Mouse (Mus musculus): Measurements from ENCODE around the gene Mertk.
"Not testable (repeated sequence)": the region's sequence is repeated elsewhere in the genome, so short reads cannot be mapped to it uniquely, and the experiment has no call there.

The Mertk gene

DNA sequence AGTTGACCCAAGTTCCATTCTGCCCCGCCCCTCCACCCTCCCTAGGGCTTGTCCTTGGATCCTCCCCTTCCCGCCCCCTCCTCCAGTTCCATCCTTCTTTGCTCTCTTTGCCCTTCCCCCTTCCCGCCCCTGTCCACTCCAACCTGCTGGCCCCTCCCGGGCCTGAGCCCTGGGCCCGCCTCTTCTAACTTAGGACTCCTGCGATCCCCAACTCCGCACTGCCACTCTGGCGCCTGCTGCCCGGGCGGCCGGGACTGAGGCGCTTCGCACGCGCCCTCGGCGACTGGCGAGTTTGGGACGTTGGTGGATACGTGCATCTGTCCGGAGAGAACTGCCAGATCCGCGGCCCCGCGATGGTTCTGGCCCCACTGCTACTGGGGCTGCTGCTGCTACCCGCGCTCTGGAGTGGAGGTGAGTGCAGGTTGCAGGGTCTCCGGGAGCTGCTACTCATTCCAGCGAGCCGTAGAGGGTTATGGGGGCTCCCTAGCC, at the start of gene Mertk:
Gene Mertk (plus strand): TSS at position 264 of the 489 bp plus-strand sequence.
- no peak for DNase-seq (ENCODE audit: low spot score in 2 of 2)

DNA sequence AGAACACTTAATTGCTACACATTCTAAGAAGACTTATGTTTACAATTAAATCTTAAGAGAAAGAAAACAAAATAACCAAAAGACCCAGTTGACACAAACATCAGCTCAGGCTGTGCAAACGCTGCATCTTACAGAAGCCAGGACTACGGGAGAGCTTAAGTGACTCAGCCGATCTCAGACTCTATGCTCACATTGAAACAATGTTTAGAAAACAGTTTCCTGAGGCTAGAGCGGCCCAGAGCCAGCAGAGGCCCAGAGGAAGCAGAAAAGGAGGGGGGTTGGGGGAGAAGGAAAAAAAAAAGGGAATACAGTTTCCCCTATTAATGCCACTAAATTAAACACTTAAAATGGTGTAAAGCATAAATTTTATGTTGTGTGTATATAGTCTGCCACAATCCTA, 18.1 kb upstream of the Mertk start:
- DNase-seq (ENCODE audit: low spot score in 2 of 2): no peak

DNA sequence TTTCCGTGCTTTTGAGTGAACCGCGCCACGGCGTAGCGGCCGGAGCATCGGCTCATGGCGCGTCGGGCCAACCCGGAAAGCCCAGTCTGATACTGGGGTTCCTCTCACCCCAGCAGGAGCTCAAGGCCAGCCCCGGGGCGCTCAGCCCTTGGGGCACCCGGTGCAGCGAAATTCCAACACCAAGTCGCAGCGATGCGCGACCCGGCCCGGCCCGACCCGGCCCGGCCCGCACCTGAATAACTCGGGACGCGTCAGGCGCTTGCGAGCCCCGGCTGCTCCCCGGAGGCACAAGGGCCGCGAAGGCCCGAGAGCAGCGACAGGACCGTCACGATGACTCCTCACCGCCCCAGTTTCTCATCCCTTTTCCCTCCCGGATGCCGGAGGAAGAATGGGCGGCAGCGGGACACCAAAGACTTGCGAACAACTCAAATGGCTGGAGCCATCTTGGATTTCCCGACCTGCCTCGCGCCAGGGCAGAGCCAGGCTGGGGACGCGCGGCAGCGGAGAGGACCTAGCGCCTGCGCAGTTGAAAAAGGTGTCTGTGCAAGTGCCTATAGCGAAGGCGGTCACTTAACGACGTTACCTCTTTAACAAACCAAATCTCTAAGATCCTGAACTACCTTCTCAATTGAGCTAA, 11.7 kb upstream of the Mertk start, which contains the start of gene Anapc1:
Gene Anapc1 (minus strand): TSS at position 471 of the 637 bp plus-strand sequence.
- peak; percentile 81 to 88 for DNase-seq (ENCODE audit: low spot score in 2 of 2)

DNA sequence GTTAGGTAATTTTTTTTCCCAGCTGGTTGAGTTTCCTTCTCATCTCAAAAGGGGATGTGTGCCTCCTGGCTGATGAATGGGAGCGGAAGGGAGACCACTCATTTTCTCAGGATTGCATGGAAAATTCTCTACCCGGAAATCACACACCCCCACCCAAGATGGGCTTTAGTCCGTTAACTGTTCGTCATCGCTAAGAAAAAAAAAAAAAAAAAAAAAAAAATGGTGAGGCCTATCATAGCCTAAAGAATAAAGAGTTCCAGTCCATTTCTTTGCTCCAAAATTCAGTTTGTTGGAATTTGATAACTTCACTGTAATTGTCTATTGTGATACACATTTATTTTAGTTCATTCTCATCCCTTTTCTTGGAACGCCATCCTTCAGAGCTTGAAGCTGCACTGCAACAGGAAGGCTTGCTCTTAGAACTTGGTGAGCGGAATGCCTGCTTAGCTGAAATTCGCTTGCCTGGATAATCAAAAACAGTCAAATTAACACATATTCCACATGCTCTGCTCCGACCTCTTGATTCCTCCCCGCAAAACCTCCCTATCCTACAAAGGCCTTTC, 11.1 kb upstream of the Mertk start:
- no peak for DNase-seq (ENCODE audit: low spot score in 2 of 2)

DNA sequence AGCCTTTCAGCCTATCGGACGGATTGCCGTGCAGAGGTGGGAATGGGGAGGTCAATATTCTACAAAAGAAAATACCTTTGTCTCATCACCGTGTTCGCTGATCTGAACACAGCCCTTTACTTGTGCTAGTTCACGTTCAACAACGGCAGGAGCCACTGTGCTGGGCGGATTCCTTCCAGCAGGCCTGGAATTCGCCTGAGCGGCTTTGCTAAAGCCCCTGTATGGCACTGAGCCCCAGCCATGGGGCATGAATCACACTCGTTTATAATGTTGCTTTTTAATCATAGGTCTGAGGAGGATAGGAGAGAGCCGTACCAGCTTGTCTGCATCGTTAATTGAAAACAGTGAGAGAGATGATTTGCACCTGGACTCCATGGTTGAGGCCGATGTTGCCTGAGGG, 6.4 kb upstream of the Mertk start:
- no peak for DNase-seq (ENCODE audit: low spot score in 2 of 2)

DNA sequence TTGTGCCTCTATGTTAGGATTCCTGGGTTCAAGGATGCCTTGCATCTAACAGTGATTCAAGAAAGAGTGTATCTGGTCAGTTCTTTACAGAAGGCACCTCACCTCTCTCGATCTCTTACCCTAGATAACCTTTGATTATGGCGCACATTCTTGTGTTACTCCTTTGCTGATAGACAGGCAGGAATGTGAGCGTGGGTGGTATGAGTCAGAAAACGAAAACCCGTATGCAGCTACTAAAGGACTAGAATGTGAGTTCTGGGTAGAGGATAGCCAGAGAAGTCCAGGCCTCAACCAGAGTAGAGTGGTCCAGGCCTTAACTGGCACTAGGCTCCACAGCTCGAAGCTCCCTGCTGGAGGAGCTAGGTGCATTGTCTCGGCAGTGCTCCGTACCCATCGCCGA, 6.0 kb upstream of the Mertk start:
- no peak for DNase-seq (ENCODE audit: low spot score in 2 of 2)

DNA sequence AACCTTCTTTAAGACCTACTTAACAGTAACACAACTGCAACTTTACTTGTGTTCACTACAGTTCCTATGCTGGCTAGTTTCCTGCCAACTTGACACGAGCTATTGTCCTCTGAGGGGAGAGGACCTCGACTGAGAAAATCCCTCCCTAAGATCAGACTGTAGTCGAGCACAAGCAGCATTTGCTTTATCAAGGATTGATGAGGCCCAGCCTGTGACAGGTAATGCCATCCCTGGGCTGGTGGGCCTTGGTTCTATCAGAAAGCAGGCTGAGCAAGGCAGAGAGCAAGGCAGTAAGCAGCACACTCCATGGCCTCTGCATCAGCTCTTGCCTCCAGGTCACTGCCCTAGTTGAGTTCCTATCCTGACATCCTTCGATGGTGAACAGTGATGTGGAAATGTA, 5.5 kb upstream of the Mertk start:
- DNase-seq (ENCODE audit: low spot score in 2 of 2): no peak

DNA sequence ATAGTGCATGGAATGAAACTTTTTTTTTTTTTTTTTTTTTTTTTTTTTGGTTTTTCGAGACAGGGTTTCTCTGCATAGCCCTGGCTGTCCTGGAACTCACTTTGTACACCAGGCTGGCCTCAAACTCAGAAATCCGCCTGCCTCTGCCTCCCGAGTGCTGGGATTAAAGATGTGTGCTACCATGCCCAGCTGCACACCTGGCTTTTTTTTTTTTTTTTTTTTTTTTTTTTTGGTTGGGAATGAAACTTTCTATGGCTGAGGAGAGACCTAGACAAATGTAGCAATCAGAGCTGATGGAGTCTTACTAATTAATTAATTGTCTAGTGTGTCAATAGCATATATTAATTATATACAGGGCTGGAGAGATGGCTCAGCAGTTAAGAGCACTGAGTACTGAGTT, 4.9 kb upstream of the Mertk start:
- not testable (repeated sequence) for DNase-seq (ENCODE audit: low spot score in 2 of 2)

DNA sequence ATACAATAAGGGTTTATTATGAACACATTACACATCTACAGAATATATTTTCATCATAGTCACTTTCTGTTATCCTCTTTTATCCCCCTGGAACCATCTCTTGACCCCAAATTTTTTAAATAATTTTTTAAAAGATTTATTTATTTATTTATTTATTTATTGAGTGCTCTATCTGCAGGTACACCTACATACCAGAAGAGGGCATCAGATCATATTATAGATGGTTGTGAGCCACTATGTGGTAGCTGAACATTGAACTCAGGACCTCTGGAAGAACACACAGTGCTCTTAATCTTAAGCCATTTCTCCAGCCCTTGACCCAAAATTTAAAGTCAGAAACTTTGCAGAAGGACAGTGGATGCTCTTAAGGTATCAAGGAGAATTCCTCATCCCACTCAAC, 4.2 kb upstream of the Mertk start:
- DNase-seq (ENCODE audit: low spot score in 2 of 2): no peak

DNA sequence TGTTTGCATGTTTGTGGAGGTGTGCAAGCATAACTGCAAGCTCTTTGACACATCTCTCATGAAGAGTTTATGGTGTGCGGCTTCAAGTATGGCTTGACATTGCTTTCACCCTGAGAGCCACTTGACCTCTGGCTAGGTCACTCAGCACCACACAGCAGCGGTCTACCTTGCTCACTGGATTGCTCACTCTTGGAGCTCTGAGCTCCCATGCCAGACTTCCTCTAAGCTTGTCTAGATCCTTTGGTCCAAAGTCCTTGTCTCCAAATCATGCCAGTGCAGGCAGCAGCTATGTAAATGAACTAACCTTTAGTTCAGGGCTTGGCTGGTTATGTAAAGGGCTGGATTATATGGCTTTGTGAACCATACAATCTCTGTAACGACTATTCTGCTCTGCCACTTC, 2.3 kb upstream of the Mertk start:
- DNase-seq (ENCODE audit: low spot score in 2 of 2): no peak

DNA sequence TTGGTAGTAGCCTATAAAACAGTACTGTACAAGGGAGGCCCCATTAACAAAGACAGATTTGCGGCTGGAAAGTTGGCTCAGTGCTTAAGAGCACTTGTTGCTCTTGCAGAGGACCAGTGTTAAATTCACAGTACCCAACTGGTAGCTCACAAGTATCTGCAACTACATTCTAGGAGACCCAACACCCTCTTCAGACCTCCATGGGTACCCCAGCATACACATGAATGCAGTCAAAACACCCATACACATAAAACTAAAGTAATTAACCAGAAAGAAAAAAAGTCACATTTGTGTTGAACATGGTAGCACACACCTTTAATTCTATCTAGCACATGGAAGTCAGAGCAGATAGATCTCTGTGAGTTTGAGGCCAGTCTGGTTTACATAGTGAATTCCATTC, 1.7 kb upstream of the Mertk start:
- no peak for DNase-seq (ENCODE audit: low spot score in 2 of 2)

DNA sequence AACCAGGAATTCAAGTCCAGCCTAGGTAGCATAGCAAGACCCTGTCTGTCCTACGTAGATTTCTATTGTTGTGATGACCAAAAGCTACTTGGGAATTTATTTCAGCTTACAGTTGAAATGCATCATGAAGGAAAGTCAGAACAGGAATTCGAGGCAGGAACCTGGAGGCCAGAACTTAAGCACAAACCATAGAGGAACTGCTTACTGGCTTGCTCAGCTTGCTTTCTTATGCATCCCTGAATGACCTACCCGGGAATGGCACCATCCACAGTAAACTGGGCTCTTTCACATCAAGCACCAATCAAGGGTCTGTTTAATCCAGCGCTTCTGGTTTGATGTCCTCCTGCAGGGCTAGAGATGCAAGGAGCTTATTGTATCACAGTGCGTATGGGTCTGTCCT, 1.2 kb upstream of the Mertk start:
- DNase-seq (ENCODE audit: low spot score in 2 of 2): no peak

DNA sequence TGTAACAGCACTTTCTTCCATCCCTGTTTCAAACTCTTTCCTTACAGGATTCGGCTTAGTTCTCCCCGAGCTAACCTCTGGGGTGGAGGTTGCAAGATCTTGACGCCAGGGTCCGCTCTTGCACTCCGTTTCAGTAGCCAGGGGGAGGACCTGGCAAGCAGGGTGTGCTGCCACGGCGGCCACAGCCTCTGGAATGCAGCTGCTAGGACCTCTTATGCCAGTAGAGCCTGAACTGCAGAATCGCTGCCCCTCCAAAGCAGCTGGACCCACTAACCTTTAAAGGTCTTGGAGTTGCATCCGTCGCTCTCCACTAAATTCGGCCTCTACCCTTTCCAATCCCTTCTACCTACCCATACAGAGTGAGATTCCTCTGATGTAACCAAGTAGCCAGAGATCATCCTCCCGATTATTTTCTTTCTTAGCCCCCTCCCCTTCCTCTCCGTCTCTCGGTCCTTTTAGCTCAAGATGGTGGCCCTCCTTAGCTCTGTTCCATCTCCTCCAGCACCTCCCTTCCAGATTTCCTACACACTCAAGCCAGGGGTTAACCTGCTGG, 540 bp upstream of the Mertk start:
- peak; percentile 7 to 33 for DNase-seq (ENCODE audit: low spot score in 2 of 2)

DNA sequence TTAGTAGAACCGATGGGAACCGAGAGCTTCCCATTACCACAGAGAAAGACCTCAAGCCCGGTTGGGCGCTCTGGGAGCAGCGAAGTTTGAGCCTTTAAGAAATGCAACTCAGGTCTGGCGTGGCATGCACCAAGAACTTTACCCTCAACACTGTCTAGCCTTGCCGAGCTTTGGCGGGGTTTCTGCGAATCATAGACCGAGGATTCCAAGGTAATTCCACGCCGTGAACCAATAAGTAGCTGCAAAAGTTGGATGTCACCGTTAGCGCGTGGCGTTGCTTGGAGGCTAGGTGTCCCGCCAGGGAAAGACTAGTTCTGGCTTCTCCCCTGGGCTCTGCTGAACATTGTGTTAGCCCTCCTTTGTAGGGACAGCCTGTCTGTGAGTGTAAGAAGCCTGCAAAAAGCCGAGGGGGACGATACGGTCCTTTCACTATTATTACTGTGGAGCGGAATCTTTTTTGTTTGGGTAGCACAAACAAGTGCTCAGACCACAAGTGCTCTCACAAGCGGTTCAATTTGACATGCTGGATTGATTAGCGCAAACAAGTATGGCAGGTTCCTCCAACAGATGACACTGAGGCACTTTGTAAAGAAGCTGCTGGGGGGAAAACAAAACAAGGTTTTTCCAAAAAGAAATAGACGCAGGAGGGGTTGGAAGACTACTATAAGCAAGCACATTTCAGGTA, 587 bp downstream of the Mertk start:
- DNase-seq (ENCODE audit: low spot score in 2 of 2): no peak

DNA sequence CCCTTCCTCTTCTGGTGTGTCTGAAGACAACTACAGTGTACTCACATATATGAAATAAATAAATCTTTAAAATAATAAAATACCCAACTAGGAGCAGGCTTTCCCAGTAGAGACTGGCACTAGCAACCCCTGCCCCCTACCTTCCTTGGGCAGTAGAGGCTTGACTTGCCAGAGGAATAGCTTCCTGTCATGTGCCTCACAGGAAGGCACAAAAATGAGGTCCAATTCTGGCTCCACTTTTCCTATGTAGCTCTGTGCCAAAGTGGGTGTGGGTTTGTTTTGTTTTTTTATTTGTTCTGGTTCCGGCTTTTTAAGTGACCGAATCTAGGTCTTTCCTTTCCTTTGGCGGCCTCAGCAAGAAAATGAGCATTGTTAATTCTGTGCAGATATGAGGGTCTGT, 5.7 kb downstream of the Mertk start:
- no peak for DNase-seq (ENCODE audit: low spot score in 2 of 2)

DNA sequence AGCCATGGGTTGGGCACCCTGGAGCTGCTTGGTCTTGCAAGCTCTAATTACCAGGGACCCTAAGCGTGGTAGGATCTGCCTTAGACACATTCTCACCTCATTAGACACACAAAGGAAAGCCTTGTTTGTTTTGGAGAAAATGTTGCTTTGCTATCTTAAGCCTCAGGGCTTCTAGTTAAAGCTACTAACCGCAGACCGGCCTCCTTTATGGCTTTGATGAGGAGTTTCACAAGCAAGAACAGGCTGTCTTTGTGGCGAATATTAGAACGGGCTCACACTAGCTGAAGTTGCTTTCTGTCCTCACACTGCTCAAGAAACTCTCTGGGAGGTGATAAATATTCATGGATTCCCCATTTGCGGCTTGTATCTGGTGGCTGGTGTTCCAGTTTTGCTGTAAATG, 10.5 kb downstream of the Mertk start:
- no peak for DNase-seq (ENCODE audit: low spot score in 2 of 2)

DNA sequence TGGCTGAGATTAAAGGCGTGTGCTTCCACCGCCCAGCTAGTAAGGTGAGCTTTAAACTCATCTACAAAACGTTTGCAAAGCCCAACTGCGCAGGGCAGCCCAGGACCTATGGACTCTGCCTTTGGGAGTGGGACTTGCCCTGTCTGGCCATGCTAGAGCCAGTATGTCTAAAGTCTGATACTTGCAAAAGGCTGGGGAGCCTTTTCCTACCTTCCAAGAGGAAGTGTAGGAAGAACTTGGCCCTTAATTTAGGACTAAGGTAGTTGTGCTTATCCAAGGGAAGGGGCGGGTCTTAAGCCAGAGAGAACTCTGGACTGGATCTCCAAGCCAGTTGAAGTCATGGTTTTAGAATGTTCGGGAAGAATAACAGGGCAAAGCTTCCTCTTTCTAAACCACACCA, 11.9 kb downstream of the Mertk start:
- DNase-seq (ENCODE audit: low spot score in 2 of 2): no peak

DNA sequence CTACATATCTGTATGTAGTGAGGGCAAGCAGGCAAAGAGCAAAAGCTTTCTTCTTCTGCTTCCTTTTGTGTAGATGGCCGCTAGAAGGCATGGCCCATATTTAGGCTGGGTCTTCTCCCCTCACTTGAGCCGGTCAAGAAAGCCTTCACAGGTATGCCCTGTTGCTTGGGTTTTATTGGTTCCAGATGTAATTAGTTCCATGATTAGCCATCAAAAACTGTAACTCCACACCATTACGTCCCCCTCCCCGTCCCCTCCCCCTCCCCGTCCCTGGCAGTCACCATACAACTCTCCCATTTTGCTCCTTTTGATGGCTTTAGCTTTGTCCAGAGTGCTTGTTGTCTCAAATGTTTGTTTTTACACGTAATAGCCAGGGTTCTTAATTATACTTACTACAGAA, 14.2 kb downstream of the Mertk start:
- DNase-seq (ENCODE audit: low spot score in 2 of 2): no peak

DNA sequence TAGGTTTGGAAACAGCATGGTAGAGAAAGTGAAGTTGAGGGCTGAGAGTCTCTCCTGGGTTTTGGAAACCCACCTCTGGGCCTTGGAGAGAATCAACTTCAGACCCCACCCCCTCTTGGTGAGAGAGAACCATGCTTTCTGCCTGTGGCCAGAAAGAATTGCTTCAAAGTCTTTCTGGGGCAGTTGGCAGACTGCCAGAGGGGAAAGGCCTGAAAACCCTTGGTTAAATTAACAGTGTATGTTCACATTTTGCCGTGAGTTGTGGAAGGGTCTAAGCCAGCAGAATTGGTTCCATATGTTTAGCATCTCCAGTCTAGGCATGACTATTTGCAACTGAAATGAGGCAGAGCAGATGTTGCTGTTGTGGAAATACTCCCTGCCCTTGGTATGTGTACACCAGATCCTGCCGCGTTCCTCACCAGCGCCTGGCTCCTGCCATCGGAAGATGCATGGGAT, 14.8 kb downstream of the Mertk start:
- no peak for DNase-seq (ENCODE audit: low spot score in 2 of 2)

DNA sequence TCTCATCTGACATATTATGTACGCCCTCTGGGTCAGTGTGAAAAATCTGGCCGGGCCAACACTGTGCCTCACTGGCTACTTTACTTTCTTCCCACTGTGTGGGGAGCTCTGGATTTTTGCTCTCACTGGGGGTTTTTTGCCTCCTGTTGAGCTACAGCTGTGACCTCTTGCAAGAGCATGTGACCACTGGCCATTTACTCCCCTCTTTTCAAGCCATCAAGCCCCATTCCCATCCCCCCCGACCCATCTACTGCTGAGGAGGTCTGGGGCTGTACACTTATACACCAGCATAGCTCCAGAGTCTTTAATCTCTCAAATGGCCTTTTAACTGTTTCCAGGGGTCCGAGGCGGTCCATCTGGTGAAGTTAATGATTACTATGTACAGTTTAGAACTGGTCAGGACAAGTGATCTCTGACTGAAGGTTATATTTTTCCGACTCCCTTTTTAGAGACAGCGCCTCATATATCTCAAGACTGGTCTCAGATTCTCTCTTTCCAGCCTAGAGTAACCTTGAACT, 16.0 kb downstream of the Mertk start:
- DNase-seq (ENCODE audit: low spot score in 2 of 2): no peak

DNA sequence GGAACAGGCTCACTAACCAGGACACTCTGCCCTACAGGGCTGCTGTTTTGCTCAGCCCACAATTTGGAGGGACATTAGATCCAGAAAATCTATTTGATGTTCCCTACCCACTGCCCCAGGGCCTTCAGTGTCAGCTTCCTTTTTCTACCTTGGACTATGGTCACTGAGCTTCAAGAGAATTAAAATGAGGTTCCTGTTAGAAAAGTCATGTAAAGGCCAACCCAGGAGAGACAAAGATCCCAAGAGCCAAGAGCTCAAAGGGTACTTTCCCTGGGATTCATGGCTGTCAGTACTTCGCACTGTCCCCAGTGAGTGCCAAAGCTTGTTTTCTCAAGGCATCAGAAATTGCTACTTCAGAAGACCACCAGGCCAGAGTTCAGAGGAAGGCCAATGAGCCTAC, 17.2 kb downstream of the Mertk start:
- DNase-seq (ENCODE audit: low spot score in 2 of 2): no peak

DNA sequence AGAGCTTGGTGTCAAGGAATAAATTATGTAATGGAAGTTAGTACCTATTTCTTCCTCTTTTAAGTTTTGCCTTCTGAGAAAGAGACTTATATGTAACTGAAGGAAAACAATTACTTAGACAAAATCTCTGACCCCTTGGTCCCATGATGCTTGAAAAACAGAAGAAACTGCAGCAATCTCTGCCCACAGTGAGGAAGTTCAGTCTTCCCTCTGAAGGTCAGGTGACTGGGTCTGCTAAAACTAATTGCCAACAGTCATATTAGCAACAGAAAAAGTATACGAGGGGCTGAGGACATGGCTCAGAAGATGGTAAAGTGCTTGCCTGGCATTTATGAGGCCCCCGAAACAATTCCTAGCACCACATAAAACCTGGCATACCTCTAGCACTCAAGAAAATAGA, 20.6 kb downstream of the Mertk start:
- no peak for DNase-seq (ENCODE audit: low spot score in 2 of 2)

Measured in thymus, postnatal 10 days (tissue).